Mouse (Mus musculus): Measurements from ENCODE around the gene Nepro. TPM values are rescaled to one million over a fixed set of nuclear protein-coding genes. Genes with fewer than 3 reads are reported as not detected.

Gene Nepro
- polyA plus RNA-seq, 1 experiment from 2014 or later = 2.3 TPM

DNA sequence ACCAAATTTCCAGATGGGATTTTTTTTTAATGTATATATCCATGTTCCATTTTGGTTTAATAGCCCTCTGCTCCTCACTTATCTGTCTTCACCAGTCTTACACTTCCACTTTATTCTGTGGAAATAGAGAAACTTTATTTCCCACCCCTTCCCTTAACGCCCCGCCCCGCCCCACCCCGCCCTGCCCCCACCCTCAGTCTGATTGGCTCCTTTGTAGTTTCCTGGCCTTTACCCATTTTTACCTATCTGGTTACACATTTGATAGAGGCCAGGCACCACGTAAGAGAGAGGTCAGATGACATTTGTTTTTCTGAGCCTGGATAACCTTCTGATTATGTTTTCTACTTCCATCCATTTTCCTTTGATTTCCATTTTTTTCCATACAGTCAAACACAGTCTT is 55.4 kb downstream of the Nepro start:
- no peak for TF ChIP-seq CTCF (IDR thresholded peaks at IDR 0.05; ENCODE audit: low read depth)
- 82% methylated on average over 5 of the region's 5 CpGs for WGBS

DNA sequence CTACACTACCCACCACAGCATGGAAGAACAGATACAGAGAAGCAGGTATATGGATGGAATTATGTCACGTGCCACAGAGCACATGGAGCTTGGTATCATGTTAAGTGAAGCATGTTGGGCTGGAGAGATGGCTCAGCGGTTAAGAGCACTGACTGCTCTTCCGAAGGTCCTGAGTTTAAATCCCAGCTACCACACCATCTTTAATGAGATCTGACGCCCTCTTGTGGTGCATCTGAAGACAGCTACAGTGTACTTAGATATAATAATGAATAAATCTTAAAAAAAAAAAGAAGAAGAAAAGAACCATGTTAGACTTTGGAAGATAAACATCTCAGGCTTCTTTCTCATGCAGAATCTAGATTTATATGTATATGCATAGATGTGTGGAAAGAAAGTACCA is 56.6 kb downstream of the Nepro start:
- ATAC-seq = no peak
- H3K4me2 ChIP-seq (replicated peaks; ENCODE audit: low read depth) = no peak overlapping the region
- 69% methylated on average over 4 of the region's 4 CpGs for WGBS
- H3K27ac ChIP-seq (ENCODE audit: low read depth, low read length) = no peak overlapping the region
- no peak overlapping the region for H3K9ac ChIP-seq (ENCODE audit: low read depth, low read length)
- H3K9me3 ChIP-seq (ENCODE audit: control insufficient read depth) = no peaks in the 10 kb centered on the region
- H3K36me3 ChIP-seq (ENCODE audit: control insufficient read depth, insufficient read depth) = no peaks in the 10 kb centered on the region
- TF ChIP-seq CTCF (IDR thresholded peaks at IDR 0.05; ENCODE audit: low read depth) = no peak
- H3K4me1 ChIP-seq (replicated peaks; ENCODE audit: control insufficient read depth, insufficient read depth, low read length) = no peaks in the 10 kb centered on the region
- no peaks in the 10 kb centered on the region for H3K27me3 ChIP-seq (replicated peaks; ENCODE audit: control insufficient read depth, insufficient read depth, low read length)
- H3K4me3 ChIP-seq (ENCODE audit: low read depth, low read length) = no peak overlapping the region

More for the DNA sequence above, 55.4 kb downstream of the Nepro start:
- Histone ChIP-seq H3K4me2 (replicated peaks; ENCODE audit: low read depth) (no peak overlapping the region), H3K9ac (ENCODE audit: low read depth, low read length) (no peak overlapping the region), H3K36me3 (ENCODE audit: control insufficient read depth, insufficient read depth) (no peaks in the 10 kb centered on the region), H3K9me3 (ENCODE audit: control insufficient read depth) (no peaks in the 10 kb centered on the region), H3K4me1 (replicated peaks; ENCODE audit: control insufficient read depth, insufficient read depth, low read length) (no peaks in the 10 kb centered on the region), H3K27ac (ENCODE audit: low read depth, low read length) (no peak overlapping the region), H3K4me3 (ENCODE audit: low read depth, low read length) (no peak overlapping the region), H3K27me3 (replicated peaks; ENCODE audit: control insufficient read depth, insufficient read depth, low read length) (no peaks in the 10 kb centered on the region)
- no peak for ATAC-seq

Other genes with a start within 250 kb of the Nepro start
- 3.1 and 3.6 TPM in 2 replicates for gene Boc, start 165.4 kb upstream of the Nepro start, polyA plus RNA-seq (2015; fragmentation: Nextera tagmentation; extraction: Ambion mirVana)
- gene Gtpbp8, start 22.1 kb downstream of the Nepro start, polyA plus RNA-seq (2015; fragmentation: Nextera tagmentation; extraction: Ambion mirVana) = 21.5 and 24.5 TPM in 2 replicates
- gene Cd200r1, start 41.4 kb downstream of the Nepro start, polyA plus RNA-seq (2015; fragmentation: Nextera tagmentation; extraction: Ambion mirVana) = 0.56 and 0.69 TPM in 2 replicates
- 0.16 and 0.20 TPM in 2 replicates for gene Cd200r4, start 87.4 kb downstream of the Nepro start, polyA plus RNA-seq (2015; fragmentation: Nextera tagmentation; extraction: Ambion mirVana)
- gene Cd200r2, start 142.8 kb downstream of the Nepro start, polyA plus RNA-seq (2015; fragmentation: Nextera tagmentation; extraction: Ambion mirVana) = 0.22 and 0.46 TPM in 2 replicates
- 0.25 TPM in 1 of 2 replicates, not detected in the other for gene Cd200r3, start 219.4 kb downstream of the Nepro start, polyA plus RNA-seq (2015; fragmentation: Nextera tagmentation; extraction: Ambion mirVana)

Data from intestine, postnatal 0 days (tissue).